Mouse (Mus musculus): ENCODE measurements at regions not wholly inside any gene's neighbourhood (a gene's known extent, or its start where the extent isn't known, plus 50 kb on each side); places are given as distances from the start of the nearest gene placed in this dataset.
A peak's percentile ranks its signal among the peaks of the same experiment; 100 is the strongest.

DNA sequence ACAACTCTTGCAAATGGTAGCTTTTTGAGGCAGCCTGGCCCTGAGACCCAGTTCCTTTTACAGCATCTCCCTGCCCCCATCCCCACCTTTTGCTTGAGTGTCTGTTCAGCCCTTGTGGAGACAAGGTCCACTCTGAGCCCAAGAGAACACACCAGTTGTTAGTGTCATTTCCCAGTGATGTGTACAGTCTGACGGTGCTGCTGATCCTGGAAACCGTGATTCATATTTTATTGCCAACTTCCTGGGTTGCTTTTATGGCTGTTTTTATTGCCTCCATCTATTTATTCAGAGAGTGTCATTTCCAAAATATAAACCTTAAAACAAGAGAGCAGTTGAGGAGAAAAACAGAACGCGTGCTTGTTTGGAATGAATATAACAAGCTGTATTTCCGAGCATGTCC lies 309.6 kb upstream of the Isl1 start:
- no peak for DNase-seq

DNA sequence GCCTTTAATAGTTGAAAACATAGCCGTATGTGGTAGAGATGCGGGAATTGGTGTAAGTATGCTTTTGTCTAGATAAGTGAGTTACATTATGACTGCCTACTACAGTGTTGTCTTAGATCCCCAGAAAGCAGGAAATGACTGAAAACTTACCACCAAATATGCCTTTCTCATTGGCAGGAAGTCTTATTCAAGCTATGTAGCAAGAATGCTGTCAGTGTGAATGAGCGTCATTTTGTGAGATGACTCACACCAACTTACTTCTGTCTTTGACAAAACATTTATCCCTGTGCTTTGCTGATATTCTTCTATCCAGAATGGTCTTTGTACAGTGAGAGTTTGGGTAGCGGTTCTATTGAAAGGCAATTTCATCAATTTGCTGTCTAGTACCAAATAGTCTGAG lies 286.9 kb upstream of the Isl1 start:
- no peak for DNase-seq

DNA sequence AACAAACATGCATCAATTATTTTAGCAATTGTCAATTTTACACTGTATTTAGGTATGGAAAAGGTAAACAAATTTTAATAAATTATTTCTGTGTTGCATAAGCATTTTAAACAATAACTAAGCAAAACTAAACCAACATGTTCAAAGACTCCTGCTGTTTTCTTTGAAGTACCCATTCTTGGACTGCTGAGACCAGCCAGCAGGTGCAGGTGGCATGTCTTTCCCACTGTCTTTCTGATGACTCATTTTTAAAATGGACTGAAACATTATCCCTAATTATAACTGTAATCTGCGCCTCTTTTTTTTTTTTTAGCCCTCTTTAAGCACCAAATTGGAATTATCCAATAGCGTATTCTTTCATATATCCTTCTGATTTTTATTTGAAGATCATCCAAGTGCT lies 286.0 kb upstream of the Isl1 start:
- no peak for DNase-seq

DNA sequence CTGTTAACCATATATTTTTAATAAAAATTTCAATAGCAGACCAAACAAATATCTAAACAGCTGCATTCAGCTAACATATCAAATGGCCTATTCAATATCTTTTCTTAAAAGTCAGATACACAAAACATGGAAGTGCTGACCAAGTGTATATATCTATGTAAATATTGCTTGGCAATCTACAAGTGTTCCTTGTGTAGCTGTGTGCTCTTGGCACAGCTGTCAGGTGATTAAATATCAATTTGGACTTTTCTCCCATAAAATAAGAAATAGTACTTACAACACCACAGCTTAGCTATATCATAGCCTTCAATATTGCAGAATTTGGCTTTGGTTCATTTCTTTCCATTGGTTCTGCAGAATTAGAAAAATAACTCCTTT lies 266.5 kb upstream of the Isl1 start:
- no peak for DNase-seq

DNA sequence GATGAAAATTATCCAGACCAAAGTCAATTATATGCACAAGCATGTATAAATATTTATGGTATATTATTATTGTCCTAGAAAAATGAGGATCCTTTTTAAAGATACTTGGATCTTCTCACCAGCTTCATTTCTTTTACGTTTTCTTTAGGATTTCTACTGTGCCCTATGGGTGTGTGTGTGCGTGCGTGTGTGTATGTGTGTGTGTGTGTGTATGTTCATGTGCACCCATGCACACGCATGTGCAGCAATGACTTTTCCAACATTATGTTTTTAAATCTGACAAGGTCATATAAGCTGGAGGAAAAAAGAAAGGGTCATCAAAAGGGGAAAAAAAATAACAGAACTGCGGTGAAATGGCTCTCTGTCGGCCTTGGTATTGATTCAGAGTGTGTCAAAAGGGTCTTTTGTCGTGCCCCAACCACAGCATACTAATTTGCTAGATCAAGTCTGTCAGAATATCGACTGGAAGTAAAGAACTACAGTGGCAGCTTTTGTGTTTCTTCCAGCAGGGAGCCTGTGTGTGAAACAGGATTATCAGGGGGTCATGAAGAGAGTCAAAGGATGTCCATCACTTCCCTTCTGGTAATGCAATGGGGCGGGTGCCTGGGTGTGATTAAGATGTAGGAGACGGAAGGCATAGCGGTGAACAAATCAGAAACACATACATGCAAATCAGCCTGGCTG lies 265.9 kb upstream of the Isl1 start:
- no peak for DNase-seq

- DNase-seq = peak in 1 of 2 experiments; percentile 6
Measured at GRCm38 (mm10) chr13:116555053-116555452, 245.6 kb upstream of the Isl1 start.

DNA sequence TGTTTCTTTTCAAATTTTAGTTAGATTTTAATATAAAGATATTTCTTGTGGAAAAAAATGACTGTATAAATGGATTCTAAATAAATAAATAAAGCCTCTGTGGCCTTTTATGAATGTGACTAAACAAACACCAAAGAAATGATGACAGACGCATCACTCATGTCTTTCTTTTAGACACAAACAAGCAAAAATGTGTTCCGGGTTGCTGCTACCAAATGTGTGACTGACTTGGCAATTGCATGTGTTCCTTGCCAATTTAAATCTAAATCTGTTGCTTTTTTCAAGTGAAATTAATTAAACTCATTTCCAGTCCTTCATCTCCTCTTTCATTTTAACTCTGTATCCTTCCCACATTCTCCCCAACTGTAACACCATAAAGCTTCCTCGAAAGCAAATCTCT lies 225.7 kb upstream of the Isl1 start:
- DNase-seq = no peak

GRCm38 (mm10) chr13:116533163-116533562 lies 223.7 kb upstream of the Isl1 start:
- DNase-seq = no peak

- no peak for DNase-seq
Measured at GRCm38 (mm10) chr13:116528289-116528688, 218.8 kb upstream of the Isl1 start.

DNA sequence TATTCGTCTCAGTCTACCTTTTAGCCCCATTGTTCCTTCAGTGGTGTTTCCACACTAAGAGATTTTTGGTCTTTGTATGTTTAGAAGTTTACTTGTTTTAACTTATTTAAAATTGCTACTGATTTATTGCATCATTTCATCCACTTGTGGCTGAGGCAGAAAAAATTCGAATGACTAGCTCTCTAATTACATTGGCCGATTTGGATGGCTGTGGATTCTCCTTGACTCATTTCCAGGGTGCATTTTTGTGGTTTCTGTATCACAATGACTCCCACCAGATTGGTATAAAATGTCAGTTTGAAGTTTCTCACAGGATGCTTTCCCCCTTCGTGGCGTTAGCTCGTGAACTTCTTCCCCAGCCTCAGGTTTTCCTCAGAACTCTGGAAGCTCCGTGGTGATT lies 217.5 kb upstream of the Isl1 start:
- no peak for DNase-seq

- peak in 1 of 2 experiments; percentile 3 for DNase-seq
Measured at GRCm38 (mm10) chr13:116523713-116524303, 214.3 kb upstream of the Isl1 start.

- DNase-seq = peak in 1 of 2 experiments; percentile 3
Measured at GRCm38 (mm10) chr13:116514640-116515311, 205.3 kb upstream of the Isl1 start.

GRCm38 (mm10) chr13:116514256-116514639 lies 204.8 kb upstream of the Isl1 start:
- no peak for DNase-seq

GRCm38 (mm10) chr13:116512398-116512797 lies 202.9 kb upstream of the Isl1 start:
- no peak for DNase-seq

GRCm38 (mm10) chr13:116508213-116508811 lies 198.8 kb upstream of the Isl1 start:
- no peak for DNase-seq

DNA sequence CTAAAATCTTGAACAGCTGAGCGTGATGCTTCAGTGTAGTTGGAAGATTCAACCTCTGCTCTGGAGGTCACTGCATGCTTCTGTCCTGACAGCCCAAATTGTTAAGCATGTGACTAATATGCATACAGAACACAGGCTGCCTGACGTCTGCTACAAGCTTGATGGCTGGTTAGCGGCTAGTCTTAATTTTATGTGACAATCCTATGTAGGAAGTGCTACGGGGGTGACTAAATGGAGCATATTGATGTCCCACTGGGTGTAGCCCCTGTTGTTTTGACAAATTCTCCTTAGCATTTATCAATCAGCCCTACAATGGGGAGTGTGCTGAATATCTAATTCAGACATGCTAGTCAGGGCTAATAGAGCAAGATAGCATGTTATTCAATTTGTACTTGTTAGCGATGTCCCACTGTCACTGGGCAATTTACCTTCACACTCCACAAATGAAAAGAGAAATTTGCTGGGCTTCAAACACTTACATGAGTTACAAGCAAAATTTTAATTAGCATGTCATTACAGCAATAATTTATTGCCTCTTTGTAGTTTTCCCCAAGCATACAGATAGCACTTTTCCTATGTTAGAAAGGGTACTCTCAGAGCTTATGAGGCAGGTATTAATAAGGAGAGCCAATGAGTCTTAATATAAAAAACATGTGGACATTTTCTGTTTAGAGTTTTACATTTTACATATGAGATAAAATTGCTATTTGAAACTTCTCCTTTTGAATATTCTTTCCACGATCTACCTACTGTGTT lies 188.3 kb upstream of the Isl1 start:
- no peak for DNase-seq

GRCm38 (mm10) chr13:116495641-116496040 lies 186.2 kb upstream of the Isl1 start:
- DNase-seq = no peak

- DNase-seq = no peak
Measured at GRCm38 (mm10) chr13:116489420-116489819, 179.9 kb upstream of the Isl1 start.

- no peak for DNase-seq
Measured at GRCm38 (mm10) chr13:116474611-116475010, 165.1 kb upstream of the Isl1 start.

- DNase-seq = peak in 1 of 2 experiments; percentile 26
Measured at GRCm38 (mm10) chr13:116461757-116462156, 152.3 kb upstream of the Isl1 start.

DNA sequence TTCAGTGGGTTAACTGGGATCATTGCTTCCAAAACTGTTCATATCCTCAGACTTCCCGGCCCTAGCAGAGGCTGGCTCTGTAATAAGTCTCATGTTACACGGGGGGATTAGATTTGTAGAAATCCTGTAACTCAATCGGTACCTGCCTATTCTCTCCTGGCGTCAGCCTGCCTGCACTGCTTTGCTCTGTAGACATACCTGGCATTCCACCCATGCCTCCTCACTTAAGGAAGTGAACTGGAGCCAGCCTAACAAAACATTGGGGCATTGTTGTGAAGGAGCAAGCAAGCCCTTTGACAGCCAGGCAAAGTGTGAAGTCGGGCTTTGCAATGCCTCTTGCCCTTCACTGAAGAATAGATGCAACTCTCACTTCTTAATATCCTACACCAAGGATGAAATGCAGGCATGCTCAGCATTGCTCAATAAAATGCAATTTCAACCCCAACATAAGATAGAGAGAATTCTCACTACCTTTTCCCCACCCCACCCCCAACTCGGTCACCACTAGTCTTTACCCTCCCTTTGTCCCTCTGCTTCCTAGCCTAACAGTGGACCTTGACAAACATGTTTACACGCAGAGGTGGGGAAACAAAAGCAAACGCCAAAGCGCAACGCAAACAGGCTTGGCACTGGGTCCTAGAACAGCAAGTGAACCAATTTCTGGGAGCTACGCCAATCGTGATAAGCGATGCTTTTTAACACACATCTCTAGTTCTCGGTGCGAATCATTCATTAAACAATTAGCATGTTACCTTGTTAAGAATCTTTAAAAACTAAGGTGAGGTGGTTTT lies 133.9 kb upstream of the Isl1 start:
- peak; percentile 5 to 12 for DNase-seq

DNA sequence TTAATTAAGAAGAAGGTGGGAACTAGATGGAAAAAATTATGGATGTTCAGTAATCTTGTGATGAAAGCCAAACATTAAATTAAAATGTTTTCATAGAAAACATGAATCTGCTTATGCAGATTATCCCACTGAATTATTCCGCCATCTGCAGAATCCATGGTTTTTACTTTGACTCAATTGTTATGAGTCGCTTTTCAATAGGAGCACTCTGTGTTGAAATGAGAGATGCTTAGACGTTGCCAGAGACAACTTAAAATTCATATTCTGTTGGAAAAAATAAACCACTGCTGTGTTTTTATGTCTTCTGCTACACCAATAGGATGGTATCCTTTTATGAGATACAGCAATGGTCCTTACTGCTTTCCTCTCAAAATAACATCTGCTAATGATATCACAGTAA lies 108.3 kb upstream of the Isl1 start:
- no peak for DNase-seq
